Mouse (Mus musculus) ES-Bruce4 (cell line): ENCODE results near the gene Cln5.

Source experiments
- CTCF ChIP-seq: IDR thresholded peaks from one replicate; pipeline ENCODE4 v1.8.1; 2011; ENCODE audit warnings: low read depth, low read length
- POLR2A ChIP-seq: IDR thresholded peaks from one replicate; pipeline ENCODE4 v1.8.1; 2011; ENCODE audit warnings: low read length; ENCODE audit not compliant: insufficient read depth

- TF ChIP-seq POLR2A = no peak
- TF ChIP-seq CTCF = peak; percentile 47
Observed at GRCm38 (mm10) chr14:103065294-103066167, 4.5 kb upstream of the Cln5 start.
